Mouse (Mus musculus) gastrocnemius, adult 18-20 months (tissue): Measurements from ENCODE around the gene Cant1. TPM values are rescaled to one million over a fixed set of nuclear protein-coding genes. Genes with fewer than 3 reads are reported as not detected.

Experiments used
- DNase-seq: peaks from one replicate; pipeline ENCODE4 v3.0.0; 2021; ENCODE audit warnings: low spot score
- total RNA-seq, 2 experiments: library from RNA; stranded (reverse); gene quantifications; 2 replicates each; pipeline ENCODE4 v1.2.3; 2021

Gene Cant1
- total RNA-seq, 2 experiments from 2014 or later = 10.7 to 11.9 TPM

- no peak for DNase-seq
Observed at GRCm38 (mm10) chr11:118431100-118431948, 12.4 kb upstream of the Cant1 start.

- DNase-seq = no peak
Observed at GRCm38 (mm10) chr11:118430291-118430885, 11.5 kb upstream of the Cant1 start.

- peak; percentile 35 for DNase-seq
Observed at GRCm38 (mm10) chr11:118428944-118429709, 10.2 kb upstream of the Cant1 start.

DNA sequence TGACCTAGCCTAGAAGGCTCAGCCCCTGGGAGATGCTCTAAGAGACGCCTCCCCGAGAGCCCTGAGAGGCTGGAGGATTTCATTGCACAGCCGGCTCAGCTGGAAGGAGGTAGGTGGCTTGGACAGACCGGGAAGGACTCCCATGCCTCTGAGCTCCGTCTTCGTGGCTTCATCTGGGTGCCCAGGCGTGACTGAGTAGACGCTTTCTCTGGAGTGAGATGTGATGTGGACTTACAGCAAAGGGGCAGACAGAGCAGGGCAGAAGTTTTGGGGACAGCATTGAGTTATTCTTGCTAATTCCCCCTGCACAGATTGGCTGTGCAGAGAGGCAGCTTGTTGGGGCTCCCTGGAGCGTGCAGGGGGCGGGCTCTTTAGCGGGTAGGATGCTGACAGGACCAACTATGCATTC, 9.6 kb upstream of the Cant1 start:
- peak; percentile 43 for DNase-seq

- DNase-seq = peak; percentile 43
Observed at GRCm38 (mm10) chr11:118427986-118428385, 9.1 kb upstream of the Cant1 start, which contains the start of gene C1qtnf1. Gene C1qtnf1 (plus strand): TSS chr11:118428203.

DNA sequence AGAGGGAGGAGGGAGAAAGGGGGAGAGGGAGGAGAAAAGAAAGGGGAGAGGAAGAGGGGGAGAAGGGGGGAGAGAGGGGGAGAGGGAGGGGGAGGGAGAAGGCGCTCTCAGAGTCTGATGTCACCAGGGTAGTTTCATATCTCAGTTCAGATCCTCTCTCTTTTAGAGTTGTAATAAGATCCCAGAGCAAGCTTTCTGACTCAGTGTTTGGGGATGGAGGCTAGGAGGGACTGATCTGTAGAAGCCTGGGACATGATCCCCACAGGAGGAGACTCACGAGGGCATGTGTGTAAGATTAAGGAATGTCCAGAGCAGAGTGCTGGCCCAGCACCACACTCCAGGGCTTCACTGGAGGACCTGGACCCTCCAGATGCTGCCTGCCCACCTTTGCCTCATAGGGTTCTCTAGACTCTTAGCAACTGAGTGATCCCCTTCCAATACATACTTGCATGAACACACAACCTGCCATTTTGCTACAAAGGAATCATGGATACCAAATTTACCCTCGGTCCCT, 8.4 kb upstream of the Cant1 start:
- DNase-seq = no peak

GRCm38 (mm10) chr11:118426765-118427164, 7.9 kb upstream of the Cant1 start:
- DNase-seq = no peak

DNA sequence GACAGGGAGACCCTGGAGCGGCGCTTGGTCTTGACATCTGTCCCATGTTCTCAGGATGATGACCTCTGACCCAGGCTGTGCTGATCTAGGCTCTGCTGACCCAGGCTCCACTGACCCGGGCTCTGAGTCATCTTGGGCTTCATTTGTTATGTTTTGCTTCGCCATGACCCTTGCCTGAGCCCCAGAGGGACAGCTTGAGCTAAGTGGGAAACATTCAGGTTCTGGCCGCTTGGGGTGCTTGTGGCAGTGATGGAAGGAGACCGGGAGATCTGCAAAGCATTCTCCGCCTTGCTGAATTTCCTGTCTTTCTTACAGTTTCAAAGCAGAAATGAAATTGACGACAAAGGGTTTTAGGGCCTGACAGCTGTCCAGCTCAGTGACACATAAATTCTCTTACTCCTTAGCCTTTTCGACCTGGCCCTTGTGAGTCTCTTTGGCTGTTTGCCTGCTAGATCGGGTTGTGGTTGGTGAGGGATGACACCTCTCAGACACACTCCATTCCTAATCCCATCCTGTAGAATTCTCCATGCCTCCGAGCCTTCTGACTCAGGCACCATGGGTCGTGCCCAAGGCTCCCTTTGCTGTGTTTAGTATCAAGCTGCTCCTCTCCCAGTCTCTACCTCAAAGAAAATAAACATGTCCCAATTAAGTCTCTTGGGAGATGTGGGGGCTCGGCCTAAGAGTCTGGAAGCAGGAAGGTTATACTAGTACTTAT, 5.9 kb upstream of the Cant1 start:
- peak; percentile 45 for DNase-seq

DNA sequence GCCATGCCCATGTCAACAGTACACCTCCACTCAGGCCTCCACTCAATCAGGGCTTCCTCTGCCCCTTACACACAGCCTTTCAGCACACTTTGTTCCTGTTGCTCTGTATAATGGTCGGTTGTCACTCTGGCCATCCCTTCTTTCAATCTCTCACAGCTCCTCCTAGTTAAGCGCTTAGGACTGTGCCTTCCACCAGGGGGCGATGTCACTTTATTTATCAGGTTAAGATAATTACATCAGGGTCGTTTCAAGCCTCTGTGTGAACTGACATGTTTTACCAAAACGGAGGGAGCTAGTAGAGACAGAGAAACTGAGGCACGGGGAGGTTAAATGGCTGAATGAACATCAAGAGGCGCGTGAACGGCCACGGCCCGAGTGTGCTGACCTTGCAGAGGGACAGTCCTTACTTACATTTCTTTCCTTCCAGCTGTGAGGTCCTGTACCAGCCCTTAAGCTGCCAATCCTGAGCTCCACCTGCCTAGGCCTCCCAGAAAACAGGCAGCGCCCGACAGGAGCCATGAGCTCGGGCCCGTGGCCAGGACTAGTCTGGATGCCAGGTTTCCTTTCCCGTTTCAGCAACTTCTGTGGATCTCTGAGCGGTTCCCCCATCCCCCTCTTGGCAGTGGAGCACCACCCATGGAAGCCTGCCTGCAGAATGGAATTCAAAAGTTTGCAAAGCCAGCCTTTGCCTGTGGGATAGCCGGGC, 4.5 kb upstream of the Cant1 start:
- DNase-seq = peak; percentile 85

- DNase-seq = no peak
Observed at GRCm38 (mm10) chr11:118420261-118420660, 1.4 kb upstream of the Cant1 start.

GRCm38 (mm10) chr11:118418442-118418833, 448 bp downstream of the Cant1 start:
- no peak for DNase-seq

DNA sequence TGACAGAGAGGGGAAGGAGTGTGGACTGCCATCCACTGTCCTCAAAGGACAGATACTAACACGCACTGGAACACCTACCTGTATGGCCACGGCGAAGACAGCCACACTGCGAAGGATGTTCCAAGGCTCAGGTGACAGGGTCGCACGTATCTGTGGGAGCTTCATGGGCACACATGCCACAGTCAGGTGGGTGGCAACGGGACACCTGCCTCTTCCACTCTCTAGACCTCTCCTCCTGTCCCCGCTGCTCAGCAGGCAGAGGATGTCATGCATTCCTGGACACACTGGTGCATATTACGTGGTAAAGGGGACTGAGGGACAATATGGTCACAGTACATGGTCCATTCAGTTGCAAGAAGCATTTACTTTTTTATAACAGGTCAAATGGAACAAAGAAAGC, 1.4 kb downstream of the Cant1 start:
- no peak for DNase-seq

DNA sequence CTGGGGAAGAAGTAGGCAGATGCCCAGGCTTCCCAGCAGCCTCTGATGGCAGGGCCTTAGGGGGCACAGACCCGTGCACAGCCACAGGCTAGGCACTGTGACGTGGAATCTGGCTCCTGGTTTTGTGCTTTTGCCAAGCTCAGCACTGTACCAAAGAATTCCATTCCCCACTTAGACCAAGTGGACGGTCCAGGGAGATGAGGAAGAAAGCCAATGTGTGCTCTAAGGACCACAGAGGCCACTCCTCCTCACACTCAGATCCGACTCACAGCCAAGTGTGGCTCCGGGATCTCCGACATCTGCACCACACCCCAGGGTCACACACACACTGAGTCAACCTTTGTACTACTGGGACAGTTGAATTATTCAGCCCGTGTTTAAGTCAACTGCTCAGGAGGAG, 2.8 kb downstream of the Cant1 start:
- DNase-seq = peak; percentile 32

DNA sequence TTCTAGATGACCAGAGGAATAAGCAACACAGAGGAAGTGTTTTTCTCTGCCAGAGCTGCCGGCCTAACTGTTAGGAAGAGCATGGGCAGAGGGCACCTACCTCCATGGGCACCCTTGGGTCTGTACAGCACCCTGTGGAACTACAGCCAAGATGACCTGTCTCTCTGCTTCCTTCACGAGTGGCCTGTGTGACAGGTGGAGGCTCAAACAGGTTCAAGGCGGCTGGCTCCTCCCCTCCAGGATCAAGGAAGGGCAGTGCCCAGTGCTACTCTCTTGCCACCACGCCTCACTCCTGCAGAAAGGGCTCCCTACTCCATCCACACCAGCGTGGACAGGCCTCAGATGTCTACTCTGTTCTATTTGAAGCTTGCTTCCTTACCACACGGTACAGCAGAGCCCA, 3.3 kb downstream of the Cant1 start:
- no peak for DNase-seq

DNA sequence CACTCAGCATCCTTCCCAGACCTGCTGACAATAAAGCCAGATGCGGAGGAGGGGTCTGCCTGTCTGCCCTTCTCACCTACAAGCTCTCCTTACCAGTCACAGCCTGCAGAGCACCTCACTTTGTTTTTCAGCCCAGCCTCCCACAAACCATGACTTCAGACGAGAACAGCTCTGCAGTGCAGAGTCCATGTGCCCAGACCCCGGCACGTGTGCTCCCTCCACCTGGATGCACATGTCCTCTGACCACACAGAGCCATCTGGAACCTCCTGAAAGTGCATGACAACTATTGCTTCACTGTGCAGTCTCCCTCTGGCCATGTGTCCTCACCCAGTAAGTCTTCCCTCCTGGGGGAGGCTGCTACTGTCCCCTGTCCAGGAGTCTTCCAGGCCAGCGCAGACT, 4.6 kb downstream of the Cant1 start:
- DNase-seq = no peak

DNA sequence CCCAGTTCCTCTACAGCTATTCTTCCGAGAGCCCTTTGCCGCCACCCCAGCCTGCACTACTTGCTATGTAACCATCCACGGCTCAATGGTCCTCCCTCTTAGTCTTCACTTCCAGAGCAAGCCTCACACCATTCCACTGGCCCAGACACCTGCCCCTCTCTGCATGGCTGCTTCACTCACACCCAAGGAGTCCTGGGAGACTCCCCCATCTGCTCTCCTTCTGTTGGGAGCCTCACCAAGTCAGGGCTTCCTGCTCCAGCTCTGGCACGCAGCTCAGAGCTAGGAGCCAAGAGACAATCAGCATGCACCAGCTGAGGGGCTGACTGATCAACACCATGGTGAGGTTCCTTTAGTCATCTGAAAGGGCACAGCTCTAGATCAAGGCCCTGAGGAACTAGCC, 5.8 kb downstream of the Cant1 start:
- DNase-seq = no peak

DNA sequence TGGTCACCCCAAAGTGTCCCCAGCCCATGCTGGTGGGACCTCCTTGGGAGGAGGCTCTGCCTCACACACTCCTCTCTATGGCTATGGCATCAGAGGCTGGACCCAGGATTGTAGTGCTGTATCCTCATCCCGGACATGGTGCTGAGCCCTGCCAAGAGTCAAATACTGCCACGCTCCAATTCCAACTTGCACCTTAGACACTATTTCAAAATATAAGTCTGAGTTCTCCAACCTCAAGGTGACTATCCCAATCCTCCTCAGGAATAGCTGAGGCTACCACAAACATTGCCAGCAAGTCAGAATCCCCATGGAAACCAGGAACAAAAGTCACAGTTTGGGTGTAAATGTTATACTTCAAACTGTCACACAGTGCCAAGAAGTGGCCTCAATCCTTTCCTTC, 6.3 kb downstream of the Cant1 start:
- DNase-seq = no peak

GRCm38 (mm10) chr11:118411271-118411670, 7.6 kb downstream of the Cant1 start:
- no peak for DNase-seq

GRCm38 (mm10) chr11:118410479-118410878, 8.4 kb downstream of the Cant1 start:
- no peak for DNase-seq

DNA sequence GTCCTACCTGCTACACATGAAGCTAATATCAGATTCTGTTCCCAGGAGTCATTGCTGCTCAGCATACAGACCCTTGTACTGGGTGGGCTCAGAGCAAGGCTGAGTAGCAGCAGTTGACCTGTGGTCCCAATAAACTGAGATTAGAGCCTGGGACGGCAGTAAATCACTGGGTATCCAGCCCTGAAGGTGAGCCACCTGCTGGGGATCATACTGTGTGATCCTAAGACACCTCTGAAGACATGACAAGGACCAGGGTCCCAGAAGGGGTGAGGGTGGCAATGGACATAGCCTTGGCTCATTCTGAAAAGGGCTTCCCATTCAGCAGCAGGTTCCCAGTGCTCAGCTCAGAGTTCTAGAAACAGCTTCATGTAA, 8.8 kb downstream of the Cant1 start:
- DNase-seq = no peak
